Mouse (Mus musculus): ENCODE results near the gene Dkk1. TPM values are rescaled to one million over a fixed set of nuclear protein-coding genes. Genes with fewer than 3 reads are reported as not detected.
"Not testable (repeated sequence)": the region's sequence is repeated elsewhere in the genome, so short reads cannot be mapped to it uniquely, and the experiment has no call there.

Gene Dkk1
- polyA plus RNA-seq, 1 experiment, result 0.31 TPM

DNA sequence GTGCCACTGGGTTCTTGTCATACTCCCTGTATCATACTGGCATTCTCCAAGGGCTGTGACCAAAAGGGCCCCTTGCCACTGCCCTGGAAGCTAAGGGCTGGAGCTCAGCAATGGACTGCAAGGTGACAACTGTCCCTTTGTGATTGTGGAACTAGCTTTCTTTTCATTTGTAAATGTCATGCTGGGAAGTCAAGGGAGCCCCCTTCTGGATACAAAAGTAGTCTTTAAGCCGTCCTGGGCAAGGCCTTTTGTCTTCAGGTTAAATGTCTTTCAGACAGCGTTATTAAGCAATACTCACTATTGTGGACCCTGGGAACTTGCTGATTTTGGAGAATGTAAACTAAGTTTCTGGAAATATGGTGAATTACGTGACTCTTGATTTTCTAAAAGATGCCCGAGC, 4.3 kb upstream of the Dkk1 start:
- no peak for DNase-seq
- Histone ChIP-seq H3K4me1 (replicated peaks; ENCODE audit: control insufficient read depth, insufficient read depth, low read length) (no peaks in the 10 kb centered on the region), H3K36me3 (ENCODE audit: control insufficient read depth, insufficient read depth, low read length) (no peaks in the 10 kb centered on the region), H3K4me3 (ENCODE audit: control insufficient read depth, insufficient read depth, low read length) (no peak overlapping the region), H3K27ac (ENCODE audit: control insufficient read depth, insufficient read depth, low read length) (no peak overlapping the region), H3K27me3 (ENCODE audit: control insufficient read depth, insufficient read depth, low read length) (peaks cover 4% of the 10 kb centered on the region)
- 61% methylated on average over 4 of the region's 4 CpGs for WGBS
- no peak for TF ChIP-seq POLR2A (IDR thresholded peaks at IDR 0.05; ENCODE audit: control insufficient read depth, extremely low read depth, insufficient read depth, low read length, poor library complexity)
- no peak for TF ChIP-seq CTCF (IDR thresholded peaks at IDR 0.05; ENCODE audit: borderline replicate concordance, control insufficient read depth, extremely low read depth, insufficient read depth, low read length, poor library complexity)

DNA sequence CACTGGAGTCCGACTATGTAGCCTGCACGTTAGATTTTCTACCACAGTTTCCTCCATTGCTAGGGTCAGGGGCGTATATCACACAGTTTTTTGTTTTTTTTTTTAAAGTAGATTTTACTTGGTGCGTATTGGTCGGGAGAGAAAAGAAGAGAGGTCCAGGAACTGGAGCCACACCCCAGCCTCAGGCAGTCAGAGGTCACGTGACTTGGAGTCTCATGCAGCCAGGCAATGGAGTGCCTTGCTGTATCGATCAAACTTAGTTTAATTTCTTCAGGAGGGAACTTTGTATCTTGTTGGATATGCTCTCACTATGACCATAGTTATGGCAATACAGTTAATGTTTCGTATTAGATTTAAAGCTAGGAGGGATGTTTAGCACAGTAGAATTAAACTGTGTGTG, 2.8 kb upstream of the Dkk1 start:
- Histone ChIP-seq H3K27ac (ENCODE audit: control insufficient read depth, insufficient read depth, low read length) (no peak overlapping the region), H3K27me3 (ENCODE audit: control insufficient read depth, insufficient read depth, low read length) (peaks cover 9% of the 10 kb centered on the region), H3K4me1 (replicated peaks; ENCODE audit: control insufficient read depth, insufficient read depth, low read length) (no peaks in the 10 kb centered on the region), H3K36me3 (ENCODE audit: control insufficient read depth, insufficient read depth, low read length) (no peaks in the 10 kb centered on the region), H3K4me3 (ENCODE audit: control insufficient read depth, insufficient read depth, low read length) (no peak overlapping the region)
- no peak for TF ChIP-seq POLR2A (IDR thresholded peaks at IDR 0.05; ENCODE audit: control insufficient read depth, extremely low read depth, insufficient read depth, low read length, poor library complexity)
- TF ChIP-seq CTCF (IDR thresholded peaks at IDR 0.05; ENCODE audit: borderline replicate concordance, control insufficient read depth, extremely low read depth, insufficient read depth, low read length, poor library complexity), result no peak
- 71% methylated on average over 8 of the region's 8 CpGs for WGBS
- DNase-seq, result no peak

DNA sequence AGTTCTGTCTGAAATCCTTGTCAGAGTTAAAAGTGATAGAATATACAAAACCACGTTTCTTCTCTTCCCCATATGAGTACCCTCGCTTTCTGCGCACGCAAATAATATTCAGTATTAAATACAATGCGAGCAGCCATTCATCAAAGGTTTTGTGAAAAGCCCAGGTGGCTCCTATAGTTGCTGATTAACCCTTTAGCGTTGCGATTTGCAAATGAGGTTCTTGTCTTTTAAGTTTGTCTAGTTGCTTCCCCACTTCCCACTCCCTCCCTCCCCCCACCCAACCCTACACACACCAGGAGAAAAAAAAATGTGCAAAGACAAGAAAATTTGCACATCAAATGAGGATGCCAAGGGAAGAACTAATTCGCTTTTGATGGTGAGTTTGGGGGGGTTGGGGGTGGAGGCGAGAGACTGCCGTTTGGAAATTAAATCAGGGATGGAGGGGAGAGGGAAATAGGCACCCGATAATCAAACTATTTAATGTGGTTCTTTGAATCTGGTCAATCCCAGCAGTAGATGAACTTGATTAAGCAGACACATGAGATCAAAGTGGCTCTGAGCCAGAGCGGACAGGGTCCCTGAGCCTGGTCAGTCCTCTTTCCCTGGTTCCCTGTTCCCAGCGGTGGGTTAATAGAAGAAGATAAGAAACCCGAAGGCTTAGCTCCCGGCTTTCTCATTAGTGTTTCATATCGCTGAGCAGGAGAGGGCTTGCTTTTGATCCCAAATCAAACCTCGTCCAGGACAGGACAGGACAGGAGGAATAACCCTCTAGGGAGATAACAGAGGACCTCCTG, 586 bp upstream of the Dkk1 start:
- Histone ChIP-seq H3K4me1 (replicated peaks; ENCODE audit: control insufficient read depth, insufficient read depth, low read length) (no peaks in the 10 kb centered on the region), H3K27ac (ENCODE audit: control insufficient read depth, insufficient read depth, low read length) (no peak overlapping the region), H3K36me3 (ENCODE audit: control insufficient read depth, insufficient read depth, low read length) (no peaks in the 10 kb centered on the region), H3K4me3 (ENCODE audit: control insufficient read depth, insufficient read depth, low read length) (no peak overlapping the region), H3K27me3 (ENCODE audit: control insufficient read depth, insufficient read depth, low read length) (peaks cover 9% of the 10 kb centered on the region)
- WGBS, result 29% methylated on average over 17 of the region's 17 CpGs
- DNase-seq, result no peak
- TF ChIP-seq POLR2A (IDR thresholded peaks at IDR 0.05; ENCODE audit: control insufficient read depth, extremely low read depth, insufficient read depth, low read length, poor library complexity), result no peak
- TF ChIP-seq CTCF (IDR thresholded peaks at IDR 0.05; ENCODE audit: borderline replicate concordance, control insufficient read depth, extremely low read depth, insufficient read depth, low read length, poor library complexity), result no peak

DNA sequence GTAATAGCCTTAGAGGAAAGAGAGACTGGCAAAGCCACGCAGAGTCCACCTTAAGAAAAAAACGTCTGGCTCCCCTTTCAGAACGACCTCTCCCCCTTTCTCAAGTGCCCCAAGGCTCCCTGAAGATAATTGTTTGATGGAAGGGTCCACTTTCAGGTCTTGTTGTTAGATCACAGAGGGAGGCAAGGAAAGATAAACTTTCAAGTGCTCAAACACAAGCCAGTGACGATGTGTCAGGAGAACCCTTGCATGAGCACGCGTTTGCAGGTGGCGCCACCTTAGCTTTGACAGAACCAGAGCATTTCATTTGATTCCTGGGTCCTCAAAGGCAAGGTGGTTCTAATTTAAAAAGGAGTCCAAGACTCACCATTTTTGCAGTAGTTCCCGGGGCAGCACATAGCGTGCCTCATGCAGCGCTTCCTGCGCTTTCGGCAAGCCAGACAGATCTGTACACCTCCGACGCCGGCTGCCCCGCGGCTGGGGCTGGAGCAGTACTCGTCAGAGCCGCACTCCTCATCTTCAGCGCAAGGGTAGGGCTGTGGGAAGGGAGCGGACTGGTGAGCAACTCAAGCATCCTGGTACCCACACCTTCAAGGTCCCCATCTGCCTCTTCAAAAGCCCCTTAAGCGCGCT, 938 bp downstream of the Dkk1 start:
- peaks cover 9% of the 10 kb centered on the region for H3K27me3 ChIP-seq (ENCODE audit: control insufficient read depth, insufficient read depth, low read length)

DNA sequence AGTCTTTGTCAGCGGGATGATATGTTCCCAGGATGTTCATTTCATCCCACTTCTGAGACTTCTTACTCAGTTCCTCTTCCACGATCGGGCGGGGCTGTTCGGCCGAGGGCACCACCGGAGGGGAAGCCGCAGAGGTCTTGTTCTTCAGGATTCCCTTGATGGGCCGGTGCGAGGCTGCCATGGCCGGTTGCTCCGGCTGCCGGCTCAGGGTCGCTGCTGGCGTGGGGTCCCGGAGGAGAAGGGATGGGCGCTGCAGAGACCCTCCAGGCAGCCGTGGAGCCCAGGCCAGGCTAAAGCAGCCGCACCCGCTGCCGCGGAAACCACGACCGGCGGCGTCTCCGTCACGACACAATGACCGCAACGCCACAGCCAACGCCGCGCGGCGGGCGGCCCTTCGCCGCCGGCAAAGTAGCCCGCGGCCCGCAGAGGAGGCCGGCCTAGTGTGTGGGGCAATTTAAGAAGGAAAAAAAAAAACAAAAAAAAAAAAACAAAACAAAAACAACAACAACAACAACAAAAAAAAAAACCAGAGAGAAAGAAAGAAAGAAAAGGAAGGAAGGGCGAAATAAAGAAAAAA, 10.0 kb downstream of the Dkk1 start:
- not testable (repeated sequence) for H3K27ac ChIP-seq (ENCODE audit: control insufficient read depth, insufficient read depth, low read length); H3K27me3 ChIP-seq (ENCODE audit: control insufficient read depth, insufficient read depth, low read length); H3K4me1 ChIP-seq (replicated peaks; ENCODE audit: control insufficient read depth, insufficient read depth, low read length); H3K4me3 ChIP-seq (ENCODE audit: control insufficient read depth, insufficient read depth, low read length); DNase-seq; H3K36me3 ChIP-seq (ENCODE audit: control insufficient read depth, insufficient read depth, low read length)
- 3% methylated on average over 44 of the region's 44 CpGs for WGBS

More for the DNA sequence above, 938 bp downstream of the Dkk1 start:
- H3K27ac ChIP-seq (ENCODE audit: control insufficient read depth, insufficient read depth, low read length), result no peak overlapping the region
- WGBS, result 8% methylated on average over 23 of the region's 23 CpGs
- no peak for DNase-seq
- TF ChIP-seq CTCF (IDR thresholded peaks at IDR 0.05; ENCODE audit: borderline replicate concordance, control insufficient read depth, extremely low read depth, insufficient read depth, low read length, poor library complexity) (no peak), POLR2A (IDR thresholded peaks at IDR 0.05; ENCODE audit: control insufficient read depth, extremely low read depth, insufficient read depth, low read length, poor library complexity) (no peak)
- H3K4me3 ChIP-seq (ENCODE audit: control insufficient read depth, insufficient read depth, low read length), result no peak overlapping the region
- no peaks in the 10 kb centered on the region for H3K4me1 ChIP-seq (replicated peaks; ENCODE audit: control insufficient read depth, insufficient read depth, low read length)
- H3K36me3 ChIP-seq (ENCODE audit: control insufficient read depth, insufficient read depth, low read length), result no peaks in the 10 kb centered on the region

DNA sequence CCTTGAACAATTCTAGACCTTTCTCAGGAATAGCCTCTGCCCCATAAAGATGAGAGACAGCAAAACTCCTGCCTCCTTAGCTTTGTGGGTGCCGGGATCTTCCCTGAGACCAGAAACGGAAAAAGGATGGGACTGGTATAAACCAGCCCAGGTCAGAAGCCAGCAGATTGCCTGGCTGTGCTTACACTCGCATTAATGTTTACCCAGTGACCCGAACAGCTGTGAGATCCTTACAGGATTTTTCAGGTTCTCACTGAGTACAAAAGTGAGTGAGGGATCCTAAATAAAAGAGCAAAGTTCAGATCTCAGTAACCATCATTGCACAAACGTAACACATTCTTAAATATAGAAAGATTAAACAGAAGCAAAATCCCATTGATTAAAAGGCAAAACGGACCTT, 32.7 kb downstream of the Dkk1 start:
- no peaks in the 10 kb centered on the region for H3K4me1 ChIP-seq (replicated peaks; ENCODE audit: control insufficient read depth, insufficient read depth, low read length)
- WGBS, result 94% methylated on average over 6 of the region's 6 CpGs
- no peaks in the 10 kb centered on the region for H3K27me3 ChIP-seq (ENCODE audit: control insufficient read depth, insufficient read depth, low read length)
- no peak overlapping the region for H3K27ac ChIP-seq (ENCODE audit: control insufficient read depth, insufficient read depth, low read length)
- no peak overlapping the region for H3K4me3 ChIP-seq (ENCODE audit: control insufficient read depth, insufficient read depth, low read length)
- H3K36me3 ChIP-seq (ENCODE audit: control insufficient read depth, insufficient read depth, low read length), result no peaks in the 10 kb centered on the region
- DNase-seq, result no peak
- TF ChIP-seq CTCF (IDR thresholded peaks at IDR 0.05; ENCODE audit: borderline replicate concordance, control insufficient read depth, extremely low read depth, insufficient read depth, low read length, poor library complexity), result no peak
- TF ChIP-seq POLR2A (IDR thresholded peaks at IDR 0.05; ENCODE audit: control insufficient read depth, extremely low read depth, insufficient read depth, low read length, poor library complexity), result no peak
